Mouse (Mus musculus) heart, embryonic 16.5 days (tissue): ENCODE results near the gene Mtf1. TPM values are rescaled to one million over a fixed set of nuclear protein-coding genes. Genes with fewer than 3 reads are reported as not detected.

Experiments used
- ATAC-seq: fragments of 200-750 bp; cut with Nextera tagmentation; replicated peaks from 2 replicates; pipeline ENCODE4 v1.8.0; 2017; ENCODE audit warnings: moderate number of reproducible peaks; ENCODE audit not compliant: insufficient read depth, low FRiP score; ENCODE audit errors: extremely low read depth
- H3K27ac ChIP-seq: fragments of 300-500 bp; sonication (generic); 2 replicates; pipeline ENCODE4 v1.5.1; 2014; ENCODE audit warnings: mild to moderate bottlenecking, low read length, control low read depth, moderate library complexity
- H3K27me3 ChIP-seq: fragments of 300-500 bp; sonication (generic); 2 replicates; pipeline ENCODE4 v1.6.1; 2014; ENCODE audit warnings: low read length, mixed read lengths; ENCODE audit not compliant: control insufficient read depth, insufficient read depth
- H3K36me3 ChIP-seq: fragments of 300-500 bp; sonication (generic); 2 replicates; pipeline ENCODE4 v1.6.1; 2014; ENCODE audit not compliant: control insufficient read depth, insufficient read depth
- H3K4me1 ChIP-seq: fragments of 300-500 bp; sonication (generic); 2 replicates; pipeline ENCODE4 v1.6.1; 2014; ENCODE audit warnings: low read length, mixed read lengths; ENCODE audit not compliant: control insufficient read depth, insufficient read depth
- H3K4me2 ChIP-seq: fragments of 300-500 bp; sonication (generic); 2 replicates; pipeline ENCODE4 v1.6.1; 2014; ENCODE audit warnings: low read depth, mild to moderate bottlenecking, control low read depth, low read length
- H3K4me3 ChIP-seq: fragments of 300-500 bp; sonication (generic); 2 replicates; pipeline ENCODE4 v1.5.1; 2014; ENCODE audit warnings: mild to moderate bottlenecking, control low read depth, low read length
- H3K9ac ChIP-seq: fragments of 300-500 bp; sonication (generic); 2 replicates; pipeline ENCODE4 v1.6.1; 2014; ENCODE audit warnings: low read length, control low read depth
- H3K9me3 ChIP-seq: fragments of 300-500 bp; sonication (generic); replicated peaks from 2 replicates; pipeline ENCODE4 v1.6.1; 2016; ENCODE audit warnings: low read length; ENCODE audit not compliant: control insufficient read depth
- WGBS: fragments of 180-500 bp; shearing (Covaris S2); extraction: QIAGEN DNeasy Blood & Tissue Kit; methylation state at CpG from one replicate; pipeline ENCODE4 v1.1.7; 2014; 5-methylcytosine and 5-hydroxymethylcytosine counted together
- polyA plus RNA-seq: library from polyadenylated mRNA; unstranded; fragments of >200 nt; fragmentation: Nextera tagmentation; extraction: Ambion mirVana; gene quantifications from 2 replicates; pipeline ENCODE4 v1.2.1, GENCODE M21; 2015

Gene Mtf1
- polyA plus RNA-seq, 1 experiment from 2014 or later = 11.5 TPM

DNA sequence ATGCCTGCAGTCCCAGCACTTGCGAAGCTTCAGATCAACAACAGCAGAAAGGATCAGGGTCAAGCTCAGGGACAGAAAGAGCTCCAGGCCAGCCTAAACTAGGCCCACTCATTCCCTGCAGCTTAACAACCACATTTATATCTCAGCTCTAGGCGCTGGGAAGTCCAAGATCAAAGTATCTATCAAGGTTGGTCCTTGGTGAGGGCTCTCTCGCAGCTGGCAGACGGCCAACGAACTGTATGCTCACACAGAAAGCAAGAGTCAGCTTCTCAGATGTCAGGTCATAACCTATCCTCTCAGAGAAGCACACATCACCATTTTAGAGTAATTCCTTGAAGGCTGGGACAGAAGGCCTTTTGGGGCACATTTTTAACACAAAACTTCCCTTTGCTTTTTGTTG lies 56.5 kb downstream of the Mtf1 start:
- H3K27me3 ChIP-seq = peaks cover 26% of the 10 kb centered on the region
- no peak overlapping the region for H3K27ac ChIP-seq
- H3K4me3 ChIP-seq = no peak overlapping the region
- H3K36me3 ChIP-seq = peaks cover 12% of the 10 kb centered on the region
- H3K9ac ChIP-seq = no peak overlapping the region
- no peaks in the 10 kb centered on the region for H3K9me3 ChIP-seq
- WGBS = 37% methylated on average over 5 of the region's 5 CpGs
- 0 out of 2 replicates have a peak, but pooled peaks cover 4% of the 10 kb centered on the region for H3K4me1 ChIP-seq
- ATAC-seq = no peak
- no peak overlapping the region for H3K4me2 ChIP-seq

DNA sequence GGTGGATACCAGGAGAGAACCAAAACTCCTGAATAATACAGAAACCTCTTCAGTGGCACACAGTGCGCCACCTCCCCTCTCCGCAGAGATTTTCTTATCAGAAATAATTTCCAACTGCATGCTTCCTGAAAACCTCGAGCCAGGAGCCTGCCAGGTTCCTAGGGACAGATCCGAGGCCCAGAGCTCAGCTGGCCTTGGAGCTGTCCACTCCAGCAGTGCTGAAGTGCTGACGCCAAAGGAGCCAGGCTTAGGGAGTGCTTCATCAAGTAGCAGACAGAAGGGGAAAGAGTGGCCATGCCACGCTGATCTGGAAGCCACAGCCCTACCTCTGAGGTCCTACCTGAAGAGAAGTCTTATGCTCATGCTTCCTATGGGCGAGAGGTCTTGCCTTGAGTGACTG lies 58.5 kb downstream of the Mtf1 start:
- WGBS = 3% methylated on average over 7 of the region's 7 CpGs
- H3K27me3 ChIP-seq = peaks cover 30% of the 10 kb centered on the region
- H3K27ac ChIP-seq = no peak overlapping the region
- no peak overlapping the region for H3K9ac ChIP-seq
- H3K4me2 ChIP-seq = no peak overlapping the region
- peaks cover 2% of the 10 kb centered on the region; the same call in 1 of the 2 replicates for H3K36me3 ChIP-seq
- no peak overlapping the region for H3K4me3 ChIP-seq
- no peak for ATAC-seq
- H3K4me1 ChIP-seq = 0 out of 2 replicates have a peak, but pooled peaks cover 4% of the 10 kb centered on the region
- H3K9me3 ChIP-seq = no peaks in the 10 kb centered on the region

DNA sequence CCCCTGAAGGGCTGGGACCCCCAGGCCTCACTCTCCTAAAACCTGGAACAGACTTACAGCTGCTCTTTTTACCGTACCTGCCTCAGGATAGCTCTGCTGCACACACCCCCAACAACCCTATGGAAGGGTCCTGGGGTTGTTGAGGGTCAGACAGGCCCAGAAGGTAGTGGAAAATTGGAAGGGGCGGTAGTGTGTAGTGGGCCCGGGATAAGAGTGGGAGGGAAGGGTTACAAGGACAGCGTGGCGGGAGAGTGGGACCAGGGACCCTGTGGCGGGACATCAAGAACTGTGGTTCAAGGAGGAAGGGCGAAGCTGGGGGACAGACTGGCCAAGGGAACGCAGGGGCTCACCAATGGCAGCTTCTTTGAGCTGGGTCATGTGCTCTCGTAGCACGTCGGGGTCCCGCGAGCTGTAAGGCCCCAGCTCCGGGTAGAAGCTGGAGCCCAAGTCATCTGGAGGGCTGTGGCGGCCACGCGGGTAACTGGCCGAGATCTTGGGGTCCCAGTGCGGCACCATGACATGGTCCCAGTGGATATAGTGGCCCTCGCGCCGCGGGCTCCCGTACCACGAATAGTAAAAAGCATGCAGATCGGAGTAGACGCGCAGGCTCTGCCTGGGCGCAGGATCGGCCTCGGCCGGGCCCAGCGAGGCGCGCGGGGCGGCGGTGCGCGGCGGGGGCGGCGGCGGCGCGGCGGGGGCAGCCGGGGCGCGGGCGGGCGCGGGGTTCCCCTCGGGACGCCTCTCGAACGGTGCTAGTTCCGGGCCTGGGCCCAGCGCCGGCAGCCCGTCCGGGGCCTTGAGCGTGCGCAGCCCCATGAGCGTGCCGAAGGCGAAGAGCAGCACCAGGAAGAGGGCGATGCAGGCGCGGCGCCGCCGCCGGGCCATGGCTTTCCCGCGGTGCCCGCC lies 59.6 kb downstream of the Mtf1 start, which contains the start of gene Maneal:
Gene Maneal, minus strand, starts transcription at position 889 of the 906 bp plus-strand sequence.
- Histone ChIP-seq H3K36me3 (no peaks in the 10 kb centered on the region), H3K4me2 (peak within 1 kb of the TSS; percentile 69), H3K9ac (peak within 1 kb of the TSS; percentile 43), H3K27me3 (peaks cover 30% of the 10 kb centered on the region), H3K4me1 (0 out of 2 replicates have a peak, but pooled peaks cover 4% of the 10 kb centered on the region), H3K27ac (no peak within 1 kb of the TSS), H3K9me3 (no peaks in the 10 kb centered on the region), H3K4me3 (peak within 1 kb of the TSS; percentile 53)
- no peak for ATAC-seq
- WGBS = 4% methylated on average over 76 of the region's 77 CpGs

DNA sequence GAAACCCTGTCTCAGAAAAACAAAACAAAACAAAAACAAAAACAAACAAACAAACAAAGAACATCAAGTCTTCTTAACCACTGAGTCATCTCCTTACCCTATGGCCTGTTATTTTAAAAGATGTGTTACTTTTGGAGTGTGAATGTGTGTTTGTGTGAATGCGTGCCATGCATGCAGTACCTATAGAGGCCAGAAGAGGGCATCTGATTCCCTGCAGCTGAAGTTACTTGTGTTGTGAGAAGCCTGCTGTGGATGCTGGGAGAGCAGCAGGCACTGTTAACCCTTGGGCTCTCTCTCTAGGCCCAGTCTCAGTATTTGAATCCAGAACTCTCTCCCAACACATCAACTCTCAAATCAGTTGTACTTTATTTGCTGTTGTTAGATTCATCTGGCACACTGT lies 70.8 kb downstream of the Mtf1 start:
- no peaks in the 10 kb centered on the region for H3K36me3 ChIP-seq
- no peaks in the 10 kb centered on the region for H3K4me1 ChIP-seq
- no peak overlapping the region for H3K9ac ChIP-seq
- H3K27me3 ChIP-seq = no peaks in the 10 kb centered on the region
- H3K9me3 ChIP-seq = peaks cover 4% of the 10 kb centered on the region; the same call in 1 of the 2 replicates
- no peak overlapping the region for H3K4me2 ChIP-seq
- 96% methylated on average over 1 of the region's 1 CpGs for WGBS
- ATAC-seq = no peak
- no peak overlapping the region for H3K4me3 ChIP-seq
- no peak overlapping the region for H3K27ac ChIP-seq

DNA sequence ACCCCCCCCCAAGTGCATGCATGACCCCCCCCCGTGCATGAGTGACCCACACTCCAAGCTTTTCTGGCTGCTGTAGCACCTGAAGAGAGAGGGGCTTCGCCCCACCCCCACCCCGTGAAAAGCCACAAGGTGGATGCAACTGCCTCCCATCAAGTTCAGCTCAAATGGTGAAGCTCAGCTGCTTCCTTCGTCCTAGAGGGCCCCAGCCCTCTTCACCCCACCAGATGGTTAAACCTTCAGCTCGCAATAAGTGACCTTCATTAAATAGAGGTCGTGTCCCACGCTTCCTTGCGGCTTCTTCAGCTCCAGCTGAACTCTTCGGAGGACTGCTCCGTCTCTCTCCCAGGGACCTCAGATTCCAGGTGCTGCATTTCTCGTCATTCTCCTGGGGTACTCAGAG lies 78.7 kb downstream of the Mtf1 start, which contains the start of gene Epha10:
Gene Epha10, plus strand, starts transcription at position 301 of the 400 bp plus-strand sequence.
- peak within 1 kb of the TSS; percentile 44 for H3K4me2 ChIP-seq
- H3K9me3 ChIP-seq = peaks cover 4% of the 10 kb centered on the region; the same call in 1 of the 2 replicates
- no peak within 1 kb of the TSS for H3K9ac ChIP-seq
- H3K36me3 ChIP-seq = no peaks in the 10 kb centered on the region
- 6% methylated on average over 11 of the region's 11 CpGs for WGBS
- H3K4me1 ChIP-seq = peaks cover 6% of the 10 kb centered on the region; the same call in 1 of the 2 replicates
- H3K27ac ChIP-seq = no peak within 1 kb of the TSS
- H3K27me3 ChIP-seq = peaks cover 61% of the 10 kb centered on the region
- peak within 1 kb of the TSS; percentile 22 for H3K4me3 ChIP-seq
- no peak for ATAC-seq

DNA sequence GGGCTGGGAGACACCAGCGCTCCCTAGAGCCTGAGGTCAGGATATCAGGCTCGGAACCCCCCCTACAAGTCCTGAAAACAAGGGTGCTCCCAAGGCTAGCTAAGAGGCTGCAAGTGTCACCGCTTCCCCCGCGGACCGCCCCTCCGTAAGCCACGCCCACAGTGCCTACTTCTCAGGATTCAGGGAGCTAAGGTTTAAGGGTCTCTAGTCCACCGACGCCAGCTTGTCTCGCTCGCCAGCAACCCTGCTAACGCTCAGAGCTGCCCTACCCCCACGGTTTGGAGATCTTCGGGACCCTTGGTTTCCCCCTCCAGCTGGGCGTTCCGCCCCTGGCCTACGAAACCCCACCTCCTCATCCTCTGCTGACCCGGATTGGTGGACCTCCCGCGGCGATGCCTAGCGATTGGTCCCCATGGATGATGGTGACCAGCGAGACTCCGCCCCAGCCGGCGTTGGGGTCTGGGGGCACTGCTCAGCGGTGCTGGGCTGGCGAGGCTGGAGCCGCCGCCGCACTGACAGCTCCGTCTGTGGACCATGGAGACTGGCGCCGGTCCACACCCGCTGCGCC lies 79.5 kb downstream of the Mtf1 start:
- no peak for ATAC-seq
- Histone ChIP-seq H3K4me3 (peak overlapping the region; percentile 22), H3K36me3 (no peaks in the 10 kb centered on the region), H3K4me2 (peak overlapping the region; percentile 44), H3K4me1 (peaks cover 6% of the 10 kb centered on the region; the same call in 1 of the 2 replicates), H3K27me3 (peaks cover 70% of the 10 kb centered on the region), H3K9me3 (peaks cover 4% of the 10 kb centered on the region; the same call in 1 of the 2 replicates), H3K9ac (no peak overlapping the region), H3K27ac (no peak overlapping the region)
- WGBS = under 1% methylated on average over 37 of the region's 37 CpGs

DNA sequence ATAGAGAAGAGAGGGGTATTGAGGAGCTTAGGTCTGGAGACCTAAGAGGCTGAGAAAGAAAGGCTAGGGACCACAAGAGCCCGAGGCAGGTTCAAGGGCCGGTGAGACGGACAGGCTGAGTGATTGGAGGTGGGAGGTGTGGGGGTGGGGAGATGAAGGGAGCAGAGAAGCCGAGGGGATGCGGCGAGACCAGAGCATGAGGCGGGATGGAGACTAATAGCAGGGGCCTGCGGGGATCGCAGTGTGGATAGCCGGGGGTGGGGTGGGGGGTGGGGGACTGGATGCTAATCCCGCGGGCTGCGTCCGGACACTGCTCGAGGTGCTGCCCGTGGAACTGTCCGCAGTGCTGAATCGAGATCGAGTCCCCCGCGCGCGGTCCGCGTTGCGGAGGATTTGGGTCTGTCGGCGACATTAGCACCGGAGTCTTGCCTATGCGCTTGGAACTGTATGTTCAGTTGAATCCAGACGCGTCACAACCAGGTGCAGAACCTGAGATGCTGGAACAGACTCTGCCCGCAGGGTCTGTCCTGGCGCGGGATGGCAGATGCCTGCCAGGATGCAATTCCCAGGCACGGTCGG lies 80.3 kb downstream of the Mtf1 start:
- Histone ChIP-seq H3K9me3 (peaks cover 4% of the 10 kb centered on the region; the same call in 1 of the 2 replicates), H3K4me3 (no peak overlapping the region), H3K36me3 (no peaks in the 10 kb centered on the region), H3K9ac (no peak overlapping the region), H3K4me2 (no peak overlapping the region), H3K27me3 (peaks cover 72% of the 10 kb centered on the region), H3K4me1 (peaks cover 6% of the 10 kb centered on the region; the same call in 1 of the 2 replicates), H3K27ac (no peak overlapping the region)
- WGBS = 2% methylated on average over 36 of the region's 37 CpGs
- no peak for ATAC-seq

DNA sequence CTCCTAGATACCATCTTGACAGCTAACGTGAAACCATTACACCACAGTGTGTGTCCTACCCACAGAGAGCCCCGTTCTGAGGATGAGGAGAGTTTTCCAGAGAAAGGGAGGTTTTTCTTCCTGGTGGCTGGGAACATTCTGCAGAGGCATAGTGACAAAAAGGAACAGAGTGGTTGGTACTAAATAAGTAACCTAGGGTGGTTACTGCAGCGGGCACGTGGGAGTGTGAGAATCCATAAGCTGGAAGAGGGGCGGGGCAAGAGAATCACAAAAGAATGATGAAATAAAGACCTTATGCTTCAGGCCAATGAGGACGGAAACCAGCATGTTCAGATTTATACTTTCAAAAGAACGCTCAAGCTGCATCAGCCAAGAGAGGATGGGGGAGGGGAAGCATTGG lies 86.8 kb downstream of the Mtf1 start:
- no peaks in the 10 kb centered on the region for H3K9me3 ChIP-seq
- H3K4me2 ChIP-seq = no peak overlapping the region
- ATAC-seq = no peak
- H3K36me3 ChIP-seq = no peaks in the 10 kb centered on the region
- no peak overlapping the region for H3K4me3 ChIP-seq
- H3K27me3 ChIP-seq = peaks cover 62% of the 10 kb centered on the region
- no peak overlapping the region for H3K9ac ChIP-seq
- 68% methylated on average over 7 of the region's 7 CpGs for WGBS
- no peak overlapping the region for H3K27ac ChIP-seq
- no peaks in the 10 kb centered on the region for H3K4me1 ChIP-seq
